ENCODE assay signal across 22 mouse cellular contexts in the genomic region with DNA sequence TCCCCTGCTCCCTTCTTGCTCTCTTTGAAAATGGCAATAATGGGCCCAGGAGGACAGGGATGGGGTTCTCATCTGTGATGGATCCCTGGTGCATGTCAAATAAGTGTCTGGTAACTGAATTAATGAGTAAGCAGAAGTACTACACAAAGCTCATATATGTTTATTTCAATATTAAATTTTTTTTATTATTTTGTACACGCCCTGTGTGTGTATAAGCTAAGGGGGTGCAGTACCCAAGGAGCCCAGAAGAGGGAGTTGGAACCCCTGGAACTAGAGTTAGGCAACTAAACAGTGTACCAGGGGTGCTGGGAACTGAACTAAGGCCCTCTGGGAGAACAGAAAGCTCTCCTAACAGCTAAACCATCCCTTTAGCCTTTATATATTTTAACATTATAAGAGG. TPM values are rescaled to one million over a fixed set of nuclear protein-coding genes. Genes with fewer than 3 reads are reported as not detected.
DNase-seq lines count a peak whose midpoint lies in the region; ATAC-seq and TF ChIP-seq lines count a peak whose summit lies in the region.
"Had no signal": no experiment of that assay in that cellular context is flagged by ENCODE, and none has a peak within 500 bp of the region (broad histone marks: within the 10 kb centered on the region; RNA-seq: fewer than 3 reads in every experiment).

No protein-coding gene starts in this region.

- no peak overlapping the region for H3K4me3 ChIP-seq in liver, embryonic 14.5 days (ENCODE audit: insufficient read depth in 1 of 2, low read depth in 2 of 2, low read length in 2 of 2)
- no peak overlapping the region for H3K4me3 ChIP-seq in E14TG2a.4 (replicated peaks; ENCODE audit: low read length)
- H3K4me3 ChIP-seq in limb, embryonic 13.5 days: no peak overlapping the region
- H3K4me3 ChIP-seq in kidney, embryonic 15.5 days (replicated peaks): no peak overlapping the region
- H3K4me3 ChIP-seq: erythroblast, embryonic 14.5 days; forebrain, embryonic 13.5 days; heart, embryonic 10.5 days; hindbrain, embryonic 13.5 days; liver, embryonic 15.5 days; midbrain, embryonic 15.5 days had no signal

- no peaks in the 10 kb centered on the region for H3K4me1 ChIP-seq in liver, embryonic 14.5 days (replicated peaks; ENCODE audit: control insufficient read depth in 2 of 2, insufficient read depth in 2 of 2, low read length in 1 of 2)
- H3K4me1 ChIP-seq in E14TG2a.4 (replicated peaks; ENCODE audit: low read depth, low read length): peaks cover 60% of the 10 kb centered on the region
- H3K4me1 ChIP-seq in limb, embryonic 13.5 days: peaks cover 23% of the 10 kb centered on the region
- H3K4me1 ChIP-seq in kidney, embryonic 15.5 days: peaks cover 16% of the 10 kb centered on the region
- H3K4me1 ChIP-seq: liver, embryonic 15.5 days had no signal

- peak; percentile 31; the same call in 1 of the 2 replicates for TF ChIP-seq CTCF in liver, embryonic 14.5 days (IDR thresholded peaks at IDR 0.05; ENCODE audit: low read depth)
- TF ChIP-seq CTCF in E14TG2a.4 (conservative IDR thresholded peaks at IDR 0.05; ENCODE audit: low read length) (peak; percentile 78), Patski (IDR thresholded peaks at IDR 0.05) (peak; percentile 18)

- TF ChIP-seq EP300 in liver, embryonic 14.5 days (IDR thresholded peaks at IDR 0.05; ENCODE audit: low read depth): no peak

- 67% methylated on average over 1 of the region's 1 CpGs for WGBS in liver, embryonic 14.5 days (ENCODE audit: insufficient replicate concordance)
- 94% methylated on average over 1 of the region's 1 CpGs for WGBS in limb, embryonic 13.5 days
- 92% methylated on average over 1 of the region's 1 CpGs for WGBS in kidney, embryonic 15.5 days

- DNase-seq in liver, embryonic 14.5 days (ENCODE audit: low read depth in 3 of 3, low spot score in 3 of 3): no peak
- DNase-seq in liver: no peak
- no peak for DNase-seq in Patski (ENCODE audit: low read depth, low spot score)
- DNase-seq: adrenal gland, postnatal 14 days; cerebellum, postnatal 10 days; gastrocnemius, postnatal 25 days; heart, postnatal 10 days; left cerebral cortex, postnatal 4 days; lung, postnatal 10 days; right cerebral cortex, postnatal 25 days had no signal

- no peaks in the 10 kb centered on the region for H3K36me3 ChIP-seq in liver, embryonic 14.5 days (replicated peaks; ENCODE audit: control insufficient read depth, insufficient read depth, low read depth)
- H3K36me3 ChIP-seq in E14TG2a.4 (ENCODE audit: insufficient read depth, low read length): no peaks in the 10 kb centered on the region
- H3K36me3 ChIP-seq in limb, embryonic 13.5 days: no peaks in the 10 kb centered on the region
- H3K36me3 ChIP-seq in kidney, embryonic 15.5 days: no peaks in the 10 kb centered on the region
- H3K36me3 ChIP-seq: heart, embryonic 10.5 days; hindbrain, embryonic 13.5 days; liver, embryonic 15.5 days; midbrain, embryonic 15.5 days had no signal

- CTCF ChIA-PET in Patski (lab: Charles Lee): interaction anchor here (1.1 kb wide), 1 partner anchor 72 kb away, joined by 3 read pairs; no protein-coding TSS in a partner anchor

- ATAC-seq in liver, embryonic 14.5 days (ENCODE audit: insufficient read depth): no peak
- ATAC-seq in Patski: no peak
- no peak for ATAC-seq in limb, embryonic 13.5 days (ENCODE audit: low FRiP score, low read depth)
- no peak for ATAC-seq in erythroblast, adult 5-6 weeks (replicated peaks; ENCODE audit: low FRiP score, poor library complexity, severe bottlenecking)
- no peak for ATAC-seq in kidney, embryonic 15.5 days (replicated peaks; ENCODE audit: low FRiP score)
- ATAC-seq: forebrain, embryonic 13.5 days; inflammation-experienced regulatory T-cells, adult 6 months; midbrain, embryonic 15.5 days had no signal

- H3K27ac ChIP-seq in liver, embryonic 14.5 days: no peak overlapping the region
- H3K27ac ChIP-seq in limb, embryonic 13.5 days: 0 out of 2 replicates have a peak overlapping the region, but pooled peaks have one; percentile 15
- H3K27ac ChIP-seq in kidney, embryonic 15.5 days: no peak overlapping the region
- H3K27ac ChIP-seq: forebrain, embryonic 13.5 days; heart, embryonic 10.5 days; hindbrain, embryonic 13.5 days; liver, embryonic 15.5 days; midbrain, embryonic 15.5 days had no signal

- POLR2A ChIA-PET in Patski (lab: Charles Lee): no interaction called here

- H3K4me2 ChIP-seq in liver, embryonic 14.5 days (ENCODE audit: low read depth): no peak overlapping the region
- H3K4me2 ChIP-seq in limb, embryonic 13.5 days (replicated peaks): no peak overlapping the region
- H3K4me2 ChIP-seq in kidney, embryonic 15.5 days: no peak overlapping the region
- H3K4me2 ChIP-seq: forebrain, embryonic 13.5 days; hindbrain, embryonic 13.5 days; liver, embryonic 15.5 days; midbrain, embryonic 15.5 days had no signal

- no peak overlapping the region for H3K9ac ChIP-seq in liver, embryonic 14.5 days (replicated peaks)
- H3K9ac ChIP-seq in limb, embryonic 13.5 days: no peak overlapping the region
- no peak overlapping the region for H3K9ac ChIP-seq in kidney, embryonic 15.5 days
- H3K9ac ChIP-seq: forebrain, embryonic 13.5 days; hindbrain, embryonic 13.5 days; liver, embryonic 15.5 days; midbrain, embryonic 15.5 days had no signal

- in situ Hi-C loops in Patski (cut with MboI; ENCODE audit: low pct_unique_long_range_greater_than_20kb): loop anchor here (10.0 kb wide), 1 partner anchor 204 kb away; no protein-coding TSS in a partner anchor

- H3K27me3 ChIP-seq in liver, embryonic 14.5 days (ENCODE audit: control insufficient read depth, insufficient read depth, low read length): no peaks in the 10 kb centered on the region
- H3K27me3 ChIP-seq in E14TG2a.4 (ENCODE audit: insufficient read depth, low read length) (no peaks in the 10 kb centered on the region), Patski (peaks cover 9% of the 10 kb centered on the region)
- no peaks in the 10 kb centered on the region for H3K27me3 ChIP-seq in limb, embryonic 13.5 days
- no peaks in the 10 kb centered on the region for H3K27me3 ChIP-seq in kidney, embryonic 15.5 days
- H3K27me3 ChIP-seq: forebrain, embryonic 13.5 days; hindbrain, embryonic 13.5 days; liver, embryonic 15.5 days; midbrain, embryonic 15.5 days had no signal

- H3K9me3 ChIP-seq in liver, embryonic 14.5 days (ENCODE audit: control insufficient read depth, low read length): no peaks in the 10 kb centered on the region
- no peaks in the 10 kb centered on the region for H3K9me3 ChIP-seq in E14TG2a.4 (ENCODE audit: low read length)
- H3K9me3 ChIP-seq in limb, embryonic 13.5 days: peaks cover 1% of the 10 kb centered on the region; the same call in 1 of the 2 replicates
- H3K9me3 ChIP-seq in kidney, embryonic 15.5 days (replicated peaks): 0 out of 2 replicates have a peak, but pooled peaks cover 4% of the 10 kb centered on the region
- H3K9me3 ChIP-seq: heart, embryonic 10.5 days; hindbrain, embryonic 13.5 days; liver, embryonic 15.5 days; midbrain, embryonic 15.5 days had no signal

RNA-seq across cellular contexts. Expression of gene Tns4, which starts 29.3 kb away (rescaled TPM):
- 0.36 and 0.42 TPM in 2 replicates for polyA plus RNA-seq in liver, embryonic 14.5 days (2012; rRNA removed)
- 0.09 and 0.33 TPM in 2 replicates for polyA plus RNA-seq in liver, embryonic 14.5 days (2014; fragmentation: Nextera tagmentation; extraction: Ambion mirVana)
- polyA plus RNA-seq in Patski (2021): not detected
- 0.55 and 1.2 TPM in 2 replicates for polyA plus RNA-seq in limb, embryonic 13.5 days (2015; fragmentation: Nextera tagmentation; extraction: Ambion mirVana)
- total RNA-seq in erythroblast, adult 5-6 weeks (2015; ENCODE audit: low replicate concordance): 0.77 TPM in 1 of 2 replicates, not detected in the other
- total RNA-seq in erythroblast, adult 5-6 weeks (2017; ENCODE audit: low replicate concordance): 0.42 TPM in 1 of 2 replicates, not detected in the other
- 0.29 and 0.32 TPM in 2 replicates for polyA plus RNA-seq in kidney, embryonic 15.5 days (2015; fragmentation: Nextera tagmentation; extraction: Ambion mirVana)
- total RNA-seq: left cerebral cortex, postnatal 4 days had no signal
- polyA plus RNA-seq: erythroblast, embryonic 14.5 days; forebrain, embryonic 13.5 days had no signal

RNA-seq across cellular contexts. Expression of gene Ccr7, which starts 36.5 kb away (rescaled TPM):
- polyA plus RNA-seq in liver, embryonic 14.5 days (2012; rRNA removed): 0.11 TPM in 2 replicates
- 0.15 and 0.29 TPM in 2 replicates for polyA plus RNA-seq in liver, embryonic 14.5 days (2014; fragmentation: Nextera tagmentation; extraction: Ambion mirVana)
- polyA plus RNA-seq in Patski (2021): 0.12 TPM
- polyA plus RNA-seq in limb, embryonic 13.5 days (2015; fragmentation: Nextera tagmentation; extraction: Ambion mirVana): 0.39 and 0.83 TPM in 2 replicates
- total RNA-seq in erythroblast, adult 5-6 weeks (2015; ENCODE audit: low replicate concordance): 1.0 and 2.9 TPM in 2 replicates
- 0.60 and 0.98 TPM in 2 replicates for total RNA-seq in erythroblast, adult 5-6 weeks (2017; ENCODE audit: low replicate concordance)
- 0.17 and 0.18 TPM in 2 replicates for polyA plus RNA-seq in kidney, embryonic 15.5 days (2015; fragmentation: Nextera tagmentation; extraction: Ambion mirVana)
- total RNA-seq: gastrocnemius, postnatal 25 days; layer of hippocampus, adult 8-10 months; left cerebral cortex, postnatal 4 days had no signal
- polyA plus RNA-seq: erythroblast, embryonic 14.5 days; forebrain, embryonic 13.5 days; hindbrain, embryonic 13.5 days; midbrain, embryonic 15.5 days had no signal

Comparison
In these comparisons a context has a peak if more than half of its experiments do, and no peak if none do; other contexts are left out.
1. CTCF ChIP-seq: peak in every context shown above with its lines; median percentile 78 in E14TG2a.4; 31 in liver, embryonic 14.5 days; 18 in Patski.